Mouse (Mus musculus): Measurements from ENCODE around the gene Epor.

- TF ChIP-seq POLR2A (IDR thresholded peaks at IDR 0.05; ENCODE audit: borderline replicate concordance, low read depth, low read length) (no peak), CTCF (IDR thresholded peaks at IDR 0.05; ENCODE audit: low read depth, low read length) (peak; percentile 62)
Observed at GRCm38 (mm10) chr9:21977972-21978371, 14.7 kb upstream of the Epor start.

Data from bone marrow macrophage, adult 2 months (primary cell).